Mouse (Mus musculus): Measurements from ENCODE around the gene Slit3. TPM values are rescaled to one million over a fixed set of nuclear protein-coding genes. Genes with fewer than 3 reads are reported as not detected.

Gene Slit3
- polyA plus RNA-seq, 1 experiment, result 0.04 TPM

DNA sequence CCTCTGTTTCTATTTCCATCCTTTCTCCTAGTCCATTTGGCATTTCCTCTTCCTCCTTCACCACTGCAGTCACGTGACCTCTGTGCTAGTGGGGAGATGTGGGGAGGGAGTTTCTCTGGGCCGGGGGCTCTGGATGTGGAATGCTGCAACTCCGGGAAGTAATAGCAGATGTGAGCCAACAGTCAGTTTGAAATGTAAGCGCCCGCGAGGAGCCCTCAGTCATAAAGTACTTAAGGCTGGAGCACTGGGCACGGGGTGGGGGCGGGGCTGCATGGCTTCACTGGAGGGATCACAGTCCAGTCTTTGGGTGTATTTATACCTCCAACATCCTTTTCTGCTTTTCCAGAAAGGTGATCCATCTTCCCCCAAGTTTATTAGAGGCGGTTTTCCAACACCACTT, 326.9 kb downstream of the Slit3 start:
- Histone ChIP-seq H3K36me3 (replicated peaks; ENCODE audit: low read length) (no peaks in the 10 kb centered on the region), H3K4me1 (no peaks in the 10 kb centered on the region), H3K9me3 (no peaks in the 10 kb centered on the region), H3K27me3 (replicated peaks) (peaks cover 7% of the 10 kb centered on the region), H3K4me3 (replicated peaks) (no peak overlapping the region)
- TF ChIP-seq FLI1 (IDR thresholded peaks at IDR 0.05; ENCODE audit: low read length), result no peak
- TF ChIP-seq GATA1 (IDR thresholded peaks at IDR 0.05; ENCODE audit: borderline replicate concordance, low read length), result no peak

DNA sequence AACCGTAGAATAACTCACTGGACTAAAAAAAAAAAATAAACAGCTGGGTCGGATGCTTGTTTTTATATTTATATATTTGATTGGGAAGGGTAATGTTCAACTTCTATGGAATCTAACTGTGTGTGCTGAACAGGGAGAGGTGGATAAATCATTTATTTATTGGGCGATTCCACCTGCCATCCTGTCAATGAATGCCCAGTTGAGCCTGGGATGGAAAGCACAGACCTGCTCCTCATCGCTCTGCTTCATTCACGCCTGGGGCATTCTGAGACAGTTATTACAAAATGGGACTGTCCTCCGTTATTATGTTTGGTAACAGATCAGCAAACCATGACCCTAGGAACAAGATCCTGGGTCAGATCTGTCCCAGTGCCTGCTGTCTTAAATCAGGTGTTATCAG, 328.2 kb downstream of the Slit3 start:
- Histone ChIP-seq H3K27me3 (replicated peaks) (peaks cover 11% of the 10 kb centered on the region), H3K4me3 (replicated peaks) (no peak overlapping the region), H3K36me3 (replicated peaks; ENCODE audit: low read length) (no peaks in the 10 kb centered on the region), H3K4me1 (no peaks in the 10 kb centered on the region), H3K9me3 (no peaks in the 10 kb centered on the region)
- no peak for TF ChIP-seq FLI1 (IDR thresholded peaks at IDR 0.05; ENCODE audit: low read length)

DNA sequence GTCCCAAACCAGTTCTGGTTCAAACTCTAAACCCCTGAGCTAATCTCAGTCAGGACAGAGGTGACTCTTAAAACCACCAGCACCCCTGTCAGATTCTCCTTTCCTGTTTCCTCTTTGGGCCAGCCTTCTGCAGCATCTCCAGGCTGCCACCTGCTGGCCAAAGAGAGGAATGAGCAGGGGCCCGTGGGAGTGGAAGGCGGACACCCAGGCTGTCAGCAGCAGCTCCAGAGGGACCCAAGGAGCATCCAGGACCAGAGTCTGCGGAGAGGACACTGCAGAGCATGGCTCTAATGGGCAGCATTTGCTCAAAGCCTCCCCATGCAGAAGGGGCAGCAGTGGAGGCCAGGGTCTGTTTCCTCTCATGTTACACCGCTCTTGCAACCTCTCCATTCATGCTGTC, 330.6 kb downstream of the Slit3 start:
- no peaks in the 10 kb centered on the region for H3K9me3 ChIP-seq

DNA sequence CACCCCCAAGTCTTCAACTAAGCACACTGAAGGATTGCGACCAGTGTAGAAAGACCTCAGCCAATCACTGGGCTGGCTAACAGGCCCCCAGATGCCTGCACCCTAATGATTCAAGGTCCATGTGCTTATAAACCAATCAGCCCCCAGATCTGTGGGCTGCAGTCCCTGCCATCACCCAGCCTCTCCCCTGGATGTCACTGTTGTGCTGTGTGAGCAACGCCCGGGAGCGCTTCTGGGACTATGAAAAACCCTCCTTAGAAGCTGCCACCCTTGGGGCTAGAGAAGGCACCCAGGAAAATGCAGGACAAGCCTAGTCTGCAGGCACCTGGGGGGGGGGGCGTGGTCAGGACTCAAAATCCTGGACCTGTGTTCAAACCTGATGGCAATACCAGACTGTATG, 331.4 kb downstream of the Slit3 start:
- Histone ChIP-seq H3K4me1 (no peaks in the 10 kb centered on the region), H3K4me3 (replicated peaks) (no peak overlapping the region), H3K36me3 (replicated peaks; ENCODE audit: low read length) (no peaks in the 10 kb centered on the region), H3K27me3 (replicated peaks) (peaks cover 13% of the 10 kb centered on the region), H3K9me3 (no peaks in the 10 kb centered on the region)
- no peak for TF ChIP-seq FLI1 (IDR thresholded peaks at IDR 0.05; ENCODE audit: low read length)
- no peak for TF ChIP-seq GATA1 (IDR thresholded peaks at IDR 0.05; ENCODE audit: borderline replicate concordance, low read length)

More for the DNA sequence above, 330.6 kb downstream of the Slit3 start:
- Histone ChIP-seq H3K4me1 (no peaks in the 10 kb centered on the region), H3K27me3 (replicated peaks) (peaks cover 13% of the 10 kb centered on the region), H3K36me3 (replicated peaks; ENCODE audit: low read length) (no peaks in the 10 kb centered on the region), H3K4me3 (replicated peaks) (no peak overlapping the region)
- TF ChIP-seq GATA1 (IDR thresholded peaks at IDR 0.05; ENCODE audit: borderline replicate concordance, low read length) (no peak), FLI1 (IDR thresholded peaks at IDR 0.05; ENCODE audit: low read length) (no peak)

DNA sequence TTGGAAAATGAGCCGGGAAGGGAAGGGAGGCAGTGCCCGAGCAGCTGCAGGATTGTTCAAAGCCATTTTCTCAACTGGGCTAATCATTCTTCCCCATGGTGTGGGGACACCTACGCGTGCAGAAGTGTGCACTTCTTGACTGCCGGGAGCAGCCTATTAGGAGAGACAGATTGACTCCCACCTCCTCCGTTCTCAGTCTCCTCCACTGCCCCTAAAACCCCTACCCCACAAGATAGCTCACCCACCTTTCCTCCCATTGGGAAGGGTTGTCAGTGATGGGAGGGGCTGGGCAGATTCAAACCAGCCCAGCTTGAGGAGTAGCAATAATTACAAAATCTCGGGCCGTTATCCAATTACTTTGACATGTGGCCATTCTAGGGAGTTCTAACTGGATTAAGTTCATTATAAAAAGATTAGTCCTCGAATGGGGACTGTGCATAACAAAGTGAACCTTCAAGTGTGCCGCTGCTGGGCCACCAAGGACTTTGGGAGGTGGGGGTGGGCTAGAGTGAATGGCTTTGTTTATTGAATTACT, 333.2 kb downstream of the Slit3 start:
- H3K36me3 ChIP-seq (replicated peaks; ENCODE audit: low read length), result no peaks in the 10 kb centered on the region
- H3K27me3 ChIP-seq (replicated peaks), result peaks cover 9% of the 10 kb centered on the region
- H3K9me3 ChIP-seq, result no peaks in the 10 kb centered on the region
- no peak overlapping the region for H3K4me3 ChIP-seq (replicated peaks)
- TF ChIP-seq GATA1 (IDR thresholded peaks at IDR 0.05; ENCODE audit: borderline replicate concordance, low read length) (no peak), FLI1 (IDR thresholded peaks at IDR 0.05; ENCODE audit: low read length) (no peak)
- H3K4me1 ChIP-seq, result no peaks in the 10 kb centered on the region

DNA sequence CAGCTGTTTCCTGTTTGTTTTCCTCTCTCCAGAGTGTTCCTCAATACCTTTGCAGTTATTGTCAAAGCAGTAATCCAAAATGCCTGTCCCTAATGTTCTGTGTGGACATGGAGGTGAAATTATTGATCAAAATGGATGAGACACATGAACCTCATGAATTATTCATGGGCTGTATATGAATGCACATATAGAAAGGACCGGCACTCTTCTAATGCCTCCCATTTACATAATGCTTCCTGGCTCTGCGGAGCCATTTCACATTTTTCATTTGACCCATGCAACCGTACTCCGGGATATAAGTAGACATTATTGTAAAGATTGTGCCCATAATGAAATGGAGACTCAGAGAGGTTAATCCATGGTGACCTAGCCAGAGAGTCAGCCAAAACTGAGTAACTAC, 333.8 kb downstream of the Slit3 start:
- H3K36me3 ChIP-seq (replicated peaks; ENCODE audit: low read length), result no peaks in the 10 kb centered on the region
- peaks cover 9% of the 10 kb centered on the region for H3K27me3 ChIP-seq (replicated peaks)
- no peaks in the 10 kb centered on the region for H3K4me1 ChIP-seq
- no peaks in the 10 kb centered on the region for H3K9me3 ChIP-seq
- TF ChIP-seq GATA1 (IDR thresholded peaks at IDR 0.05; ENCODE audit: borderline replicate concordance, low read length) (no peak), FLI1 (IDR thresholded peaks at IDR 0.05; ENCODE audit: low read length) (no peak)
- H3K4me3 ChIP-seq (replicated peaks), result no peak overlapping the region

DNA sequence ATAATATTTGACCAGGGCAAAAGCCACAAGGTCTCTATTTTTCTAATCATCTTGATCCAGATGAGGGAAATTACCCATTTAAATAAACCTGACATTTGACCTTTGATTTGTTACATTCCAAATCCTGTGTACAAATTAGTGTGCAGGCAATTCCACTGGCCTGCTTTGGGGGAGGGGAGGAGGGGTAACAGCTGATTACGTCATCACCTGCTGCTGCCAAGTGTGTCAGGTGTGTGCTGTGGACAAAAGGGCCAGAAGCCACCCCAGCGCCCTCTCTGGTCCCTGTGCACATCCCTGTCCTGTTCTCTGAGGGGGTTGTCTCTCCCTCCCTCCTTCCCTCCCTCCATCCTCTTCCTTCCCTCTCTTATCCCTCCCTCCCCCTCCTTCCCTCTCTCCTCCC, 337.0 kb downstream of the Slit3 start:
- no peak for TF ChIP-seq FLI1 (IDR thresholded peaks at IDR 0.05; ENCODE audit: low read length)
- no peak for TF ChIP-seq GATA1 (IDR thresholded peaks at IDR 0.05; ENCODE audit: borderline replicate concordance, low read length)
- H3K4me1 ChIP-seq, result no peaks in the 10 kb centered on the region
- H3K27me3 ChIP-seq (replicated peaks), result peaks cover 6% of the 10 kb centered on the region
- no peak overlapping the region for H3K4me3 ChIP-seq (replicated peaks)
- no peaks in the 10 kb centered on the region for H3K9me3 ChIP-seq
- H3K36me3 ChIP-seq (replicated peaks; ENCODE audit: low read length), result no peaks in the 10 kb centered on the region

DNA sequence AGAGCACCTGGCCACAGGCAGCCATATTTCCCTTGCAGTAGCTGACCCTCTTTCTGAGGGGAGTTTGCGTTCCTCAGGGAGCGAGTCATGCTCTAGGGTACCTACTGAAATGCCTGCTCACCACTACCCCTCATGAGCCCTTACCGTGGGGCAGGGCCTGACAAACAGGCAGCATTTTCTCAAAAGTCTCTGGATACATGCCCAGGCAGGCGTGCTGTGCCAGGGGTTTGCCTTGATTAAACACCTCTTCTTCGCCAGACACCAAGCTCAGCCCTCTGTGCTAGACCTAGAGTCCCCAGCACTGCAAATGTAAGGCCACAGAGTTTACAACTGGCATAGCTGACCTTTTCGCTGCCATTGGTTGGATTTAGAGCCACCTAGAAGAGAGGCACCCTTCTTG, 345.7 kb downstream of the Slit3 start:
- TF ChIP-seq FLI1 (IDR thresholded peaks at IDR 0.05; ENCODE audit: low read length) (no peak), GATA1 (IDR thresholded peaks at IDR 0.05; ENCODE audit: borderline replicate concordance, low read length) (no peak)
- H3K4me3 ChIP-seq (replicated peaks), result no peak overlapping the region

DNA sequence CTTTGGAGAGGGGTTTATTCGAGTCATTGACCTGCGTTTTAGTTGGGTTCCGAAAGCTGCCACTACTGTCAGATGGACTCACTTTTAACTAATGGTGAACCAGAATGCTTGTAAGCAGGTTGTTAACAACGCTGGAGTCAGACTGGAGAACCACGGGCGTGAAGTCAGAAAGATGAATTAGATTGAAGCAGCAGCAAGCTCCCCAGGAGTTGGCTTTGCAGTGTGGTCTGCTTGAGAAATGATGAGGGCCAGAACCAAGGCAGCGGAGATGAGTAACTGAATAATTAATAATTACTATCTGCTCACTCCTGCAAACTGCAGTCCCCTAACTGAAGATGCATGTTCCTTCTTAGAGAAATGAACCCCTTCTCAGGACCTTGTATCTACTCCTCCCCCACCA, 347.8 kb downstream of the Slit3 start:
- H3K36me3 ChIP-seq (replicated peaks; ENCODE audit: low read length), result no peaks in the 10 kb centered on the region

More for the DNA sequence above, 345.7 kb downstream of the Slit3 start:
- no peaks in the 10 kb centered on the region for H3K9me3 ChIP-seq
- no peaks in the 10 kb centered on the region for H3K36me3 ChIP-seq (replicated peaks; ENCODE audit: low read length)
- no peaks in the 10 kb centered on the region for H3K27me3 ChIP-seq (replicated peaks)
- no peaks in the 10 kb centered on the region for H3K4me1 ChIP-seq

DNA sequence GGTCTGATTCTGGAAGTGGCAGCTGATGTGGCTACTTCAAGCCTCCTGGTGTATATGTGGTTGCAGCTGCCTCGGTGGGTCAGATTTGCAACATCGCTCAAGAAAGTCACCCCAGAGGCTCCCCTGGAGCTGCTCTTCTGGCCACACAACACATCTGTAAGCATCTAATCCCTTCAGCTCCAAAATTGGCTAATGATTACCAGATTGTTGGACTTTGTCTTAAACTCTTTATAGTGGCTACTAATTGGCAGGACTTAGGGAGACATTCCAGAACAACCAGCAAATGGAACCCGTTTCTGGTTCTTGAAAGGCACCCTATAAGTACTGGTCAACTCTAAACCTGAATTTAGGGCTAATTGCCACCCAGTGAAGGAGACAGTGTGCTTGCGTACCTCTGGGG, 348.9 kb downstream of the Slit3 start:
- H3K9me3 ChIP-seq, result no peaks in the 10 kb centered on the region
- no peak for TF ChIP-seq FLI1 (IDR thresholded peaks at IDR 0.05; ENCODE audit: low read length)
- no peak for TF ChIP-seq GATA1 (IDR thresholded peaks at IDR 0.05; ENCODE audit: borderline replicate concordance, low read length)
- no peak overlapping the region for H3K4me3 ChIP-seq (replicated peaks)

More for the DNA sequence above, 347.8 kb downstream of the Slit3 start:
- Histone ChIP-seq H3K4me3 (replicated peaks) (no peak overlapping the region), H3K4me1 (no peaks in the 10 kb centered on the region), H3K27me3 (replicated peaks) (no peaks in the 10 kb centered on the region), H3K9me3 (no peaks in the 10 kb centered on the region)
- no peak for TF ChIP-seq GATA1 (IDR thresholded peaks at IDR 0.05; ENCODE audit: borderline replicate concordance, low read length)
- TF ChIP-seq FLI1 (IDR thresholded peaks at IDR 0.05; ENCODE audit: low read length), result no peak

DNA sequence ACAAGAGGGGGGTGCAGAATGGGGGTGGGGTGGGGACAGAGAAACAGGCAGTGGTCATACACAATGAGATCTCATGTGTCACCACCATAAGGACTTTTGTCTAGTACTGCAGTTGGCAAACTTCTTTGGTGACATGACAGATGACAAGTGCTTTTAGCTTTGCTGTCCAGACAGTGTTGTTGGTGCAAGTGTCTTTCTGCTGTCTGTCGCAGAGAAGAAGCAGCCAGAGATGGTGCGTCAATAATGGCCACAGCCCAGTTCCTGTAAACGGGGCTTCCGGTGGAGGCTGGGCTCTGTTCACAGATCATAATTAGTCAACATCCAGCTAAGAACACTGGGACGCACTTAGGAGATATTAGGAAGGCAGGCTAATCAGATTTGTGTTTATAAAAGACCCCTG, 349.8 kb downstream of the Slit3 start:
- no peak for TF ChIP-seq GATA1 (IDR thresholded peaks at IDR 0.05; ENCODE audit: borderline replicate concordance, low read length)
- TF ChIP-seq FLI1 (IDR thresholded peaks at IDR 0.05; ENCODE audit: low read length), result no peak
- no peak overlapping the region for H3K4me3 ChIP-seq (replicated peaks)
- no peaks in the 10 kb centered on the region for H3K4me1 ChIP-seq
- no peaks in the 10 kb centered on the region for H3K27me3 ChIP-seq (replicated peaks)
- no peaks in the 10 kb centered on the region for H3K36me3 ChIP-seq (replicated peaks; ENCODE audit: low read length)
- no peaks in the 10 kb centered on the region for H3K9me3 ChIP-seq

More for the DNA sequence above, 348.9 kb downstream of the Slit3 start:
- H3K36me3 ChIP-seq (replicated peaks; ENCODE audit: low read length), result no peaks in the 10 kb centered on the region
- no peaks in the 10 kb centered on the region for H3K27me3 ChIP-seq (replicated peaks)
- no peaks in the 10 kb centered on the region for H3K4me1 ChIP-seq
